ENCODE assay signal across 9 mouse cellular contexts in the genomic region with DNA sequence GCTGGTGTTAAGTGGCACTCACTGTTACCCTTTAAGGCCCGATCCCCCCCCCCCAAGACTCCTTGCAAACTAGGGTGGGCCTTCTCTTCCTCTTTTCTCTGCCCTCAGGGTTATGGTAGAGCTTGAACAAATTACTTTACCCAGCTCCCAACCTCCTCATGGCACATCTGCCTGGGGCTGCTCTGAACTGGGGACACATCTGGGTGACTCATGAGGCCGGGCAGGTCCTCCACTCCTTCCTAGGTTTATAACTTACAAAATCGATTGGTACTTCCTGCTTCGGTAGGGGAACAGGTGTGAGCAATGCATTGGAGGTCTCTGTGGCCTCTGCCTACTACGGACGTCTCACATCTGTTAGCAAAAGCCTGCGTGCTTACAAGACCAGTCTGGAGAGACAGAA. TPM values are rescaled to one million over a fixed set of nuclear protein-coding genes. Genes with fewer than 3 reads are reported as not detected.
DNase-seq lines count a peak whose midpoint lies in the region; ATAC-seq and TF ChIP-seq lines count a peak whose summit lies in the region.
"Had no signal": no experiment of that assay in that cellular context is flagged by ENCODE, and none has a peak within 500 bp of the region (broad histone marks: within the 10 kb centered on the region; RNA-seq: fewer than 3 reads in every experiment).

No protein-coding gene starts in this region.

- H3K27me3 ChIP-seq in heart, embryonic 12.5 days (replicated peaks): no peaks in the 10 kb centered on the region
- peaks cover 1% of the 10 kb centered on the region for H3K27me3 ChIP-seq in CH12.LX (replicated peaks)
- no peaks in the 10 kb centered on the region for H3K27me3 ChIP-seq in forebrain, embryonic 15.5 days
- H3K27me3 ChIP-seq in liver, embryonic 16.5 days (ENCODE audit: control insufficient read depth, insufficient read depth, low read depth, low read length): no peaks in the 10 kb centered on the region

- no peak for TF ChIP-seq RAD21 in CH12.LX (IDR thresholded peaks at IDR 0.05; ENCODE audit: low read depth, low read length)

- H3K27ac ChIP-seq in heart, embryonic 12.5 days (ENCODE audit: poor library complexity, severe bottlenecking): no peak overlapping the region
- H3K27ac ChIP-seq in CH12.LX (ENCODE audit: insufficient read depth, low read depth): no peak overlapping the region
- no peak overlapping the region for H3K27ac ChIP-seq in forebrain, embryonic 15.5 days (replicated peaks)
- peak overlapping the region; percentile 80 for H3K27ac ChIP-seq in liver, embryonic 16.5 days (ENCODE audit: low read length)

- dilution Hi-C loops in CH12.LX (cut with MboI; ENCODE audit: extremely low pct_ligation_motif_present, extremely low pct_unique_long_range_greater_than_20kb, low sequenced_read_pairs): no loop called here

- H3K4me1 ChIP-seq in heart, embryonic 12.5 days (replicated peaks): peaks cover 76% of the 10 kb centered on the region
- H3K4me1 ChIP-seq in CH12.LX (ENCODE audit: control insufficient read depth in 1 of 2, insufficient read depth in 2 of 2): peaks cover 21 to 59% of the 10 kb centered on the region in 2 experiments
- peaks cover 51% of the 10 kb centered on the region for H3K4me1 ChIP-seq in forebrain, embryonic 15.5 days
- H3K4me1 ChIP-seq in liver, embryonic 16.5 days (ENCODE audit: control insufficient read depth, low read depth, low read length): peaks cover 70% of the 10 kb centered on the region

- H3K4me2 ChIP-seq in heart, embryonic 12.5 days: peak overlapping the region; percentile 99
- H3K4me2 ChIP-seq in CH12.LX (ENCODE audit: insufficient read depth, low read depth, poor library complexity, severe bottlenecking): peak overlapping the region; percentile 90; the same call in 1 of the 2 replicates
- H3K4me2 ChIP-seq in forebrain, embryonic 15.5 days (replicated peaks): peak overlapping the region; percentile 82
- H3K4me2 ChIP-seq in liver, embryonic 16.5 days (ENCODE audit: low read depth, low read length): peak overlapping the region; percentile 91

- peaks cover 26% of the 10 kb centered on the region for H3K36me3 ChIP-seq in heart, embryonic 12.5 days
- peaks cover 3 to 49% of the 10 kb centered on the region in 2 experiments for H3K36me3 ChIP-seq in CH12.LX (replicated peaks in 1 of 2; ENCODE audit: control insufficient read depth in 1 of 2, insufficient read depth in 1 of 2, low read length in 1 of 2)
- H3K36me3 ChIP-seq in forebrain, embryonic 15.5 days: no peaks in the 10 kb centered on the region
- peaks cover 30% of the 10 kb centered on the region for H3K36me3 ChIP-seq in liver, embryonic 16.5 days (ENCODE audit: control insufficient read depth, insufficient read depth)

- no peak for ATAC-seq in heart, embryonic 12.5 days (ENCODE audit: insufficient number of reproducible peaks, low FRiP score)
- no peak for ATAC-seq in forebrain, embryonic 15.5 days (replicated peaks)
- no peak for ATAC-seq in liver, embryonic 16.5 days (ENCODE audit: low read depth)
- ATAC-seq in activated CD4-positive, CD25-positive, alpha-beta regulatory T cell, adult 4 months: no peak

- no peak for TF ChIP-seq EP300 in CH12.LX (IDR thresholded peaks at IDR 0.05; ENCODE audit: low read length)

- intact Hi-C loops in heart, postnatal 36 days (cut with DNase I): no loop called here

- TF ChIP-seq POLR2A in CH12.LX (IDR thresholded peaks at IDR 0.05; ENCODE audit: low read depth, low read length): no peak

- no peak for TF ChIP-seq CTCF in CH12.LX (conservative IDR thresholded peaks at IDR 0.05 in 1 of 2, IDR thresholded peaks at IDR 0.05 in 1 of 2; ENCODE audit: low read depth in 2 of 2, low read length in 2 of 2)

- WGBS in heart, embryonic 12.5 days: 83% methylated on average over 7 of the region's 7 CpGs
- WGBS in forebrain, embryonic 15.5 days: 88% methylated on average over 7 of the region's 7 CpGs
- 54% methylated on average over 7 of the region's 7 CpGs for WGBS in liver, embryonic 16.5 days (ENCODE audit: insufficient replicate concordance)

- DNase-seq in heart, postnatal 36 days: no peak
- no peak for DNase-seq in CH12.LX (ENCODE audit: extremely low read depth)
- DNase-seq in gastrocnemius, adult 18-20 months (ENCODE audit: low spot score): no peak
- DNase-seq in urinary bladder, postnatal 10 days (ENCODE audit: low spot score): no peak
- DNase-seq: cerebellum, postnatal 14 days had no signal

- in situ Hi-C loops in CH12.LX (cut with MboI; ENCODE audit: low pct_ligation_motif_present, low pct_unique_long_range_greater_than_20kb, low sequenced_read_pairs): no loop called here

- peak overlapping the region; percentile 71 for H3K4me3 ChIP-seq in heart, embryonic 12.5 days
- peak overlapping the region in 1 of 3 experiments; percentile 18 for H3K4me3 ChIP-seq in CH12.LX (replicated peaks in 1 of 3; ENCODE audit: low read depth in 2 of 3, low read length in 2 of 3, poor library complexity in 1 of 3)
- peak overlapping the region; percentile 82 for H3K4me3 ChIP-seq in forebrain, embryonic 15.5 days
- peak overlapping the region; percentile 96 for H3K4me3 ChIP-seq in liver, embryonic 16.5 days (ENCODE audit: low read depth, low read length)

- peaks cover 34% of the 10 kb centered on the region for H3K79me2 ChIP-seq in CH12.LX (replicated peaks; ENCODE audit: control insufficient read depth, extremely low read depth, insufficient read depth, poor library complexity, severe bottlenecking)

- H3K9ac ChIP-seq in heart, embryonic 12.5 days: peak overlapping the region; percentile 21; the same call in 1 of the 2 replicates
- 0 out of 2 replicates have a peak overlapping the region, but pooled peaks have one; percentile 9 for H3K9ac ChIP-seq in CH12.LX (ENCODE audit: insufficient read depth, low read depth)
- no peak overlapping the region for H3K9ac ChIP-seq in forebrain, embryonic 15.5 days (replicated peaks)
- peak overlapping the region; percentile 98 for H3K9ac ChIP-seq in liver, embryonic 16.5 days (ENCODE audit: low read depth, low read length)

- no peaks in the 10 kb centered on the region for H3K9me3 ChIP-seq in heart, embryonic 12.5 days (replicated peaks)
- no peaks in the 10 kb centered on the region for H3K9me3 ChIP-seq in CH12.LX (replicated peaks; ENCODE audit: low read length)
- H3K9me3 ChIP-seq in forebrain, embryonic 15.5 days: no peaks in the 10 kb centered on the region
- H3K9me3 ChIP-seq in liver, embryonic 16.5 days (replicated peaks; ENCODE audit: control insufficient read depth, low read length): no peaks in the 10 kb centered on the region

TF ChIP-seq in CH12.LX, 34 proteins besides CTCF, POLR2A, EP300 and RAD21:
- TF ChIP-seq SIN3A (IDR thresholded peaks at IDR 0.05; ENCODE audit: low read length): no peak
- TF ChIP-seq ELF1 (IDR thresholded peaks at IDR 0.05; ENCODE audit: low read depth, low read length): no peak
- TF ChIP-seq BHLHE40 (IDR thresholded peaks at IDR 0.05; ENCODE audit: low read depth, low read length): no peak
- no peak for TF ChIP-seq USF1 (IDR thresholded peaks at IDR 0.05; ENCODE audit: low read depth, low read length)
- TF ChIP-seq NRF1 (IDR thresholded peaks at IDR 0.05; ENCODE audit: low read depth, low read length): no peak
- TF ChIP-seq UBTF (IDR thresholded peaks at IDR 0.05; ENCODE audit: low read depth, low read length): no peak
- no peak for TF ChIP-seq CHD2 (IDR thresholded peaks at IDR 0.05; ENCODE audit: low read length)
- TF ChIP-seq MXI1 (IDR thresholded peaks at IDR 0.05; ENCODE audit: low read depth, low read length): no peak
- TF ChIP-seq MAFK (IDR thresholded peaks at IDR 0.05; ENCODE audit: insufficient replicate concordance, low read length): no peak
- TF ChIP-seq TBP (conservative IDR thresholded peaks at IDR 0.05; ENCODE audit: low read depth, low read length): no peak
- no peak for TF ChIP-seq MAZ (IDR thresholded peaks at IDR 0.05; ENCODE audit: low read depth, low read length)
- TF ChIP-seq JUND (conservative IDR thresholded peaks at IDR 0.05; ENCODE audit: low read depth, low read length): no peak
- TF ChIP-seq MYC (IDR thresholded peaks at IDR 0.05; ENCODE audit: low read depth, low read length): no peak
- TF ChIP-seq MEF2A (IDR thresholded peaks at IDR 0.05; ENCODE audit: borderline replicate concordance, low read depth, low read length): no peak
- no peak for TF ChIP-seq CHD1 (IDR thresholded peaks at IDR 0.05; ENCODE audit: low read depth, low read length)
TF ChIP-seq in CH12.LX: peak in this region for 0.

RNA-seq across cellular contexts. Expression of gene Hs6st1, which starts 3.0 kb away (rescaled TPM):
- 13.0 and 15.3 TPM in 2 replicates for polyA plus RNA-seq in heart, embryonic 12.5 days (2016; fragmentation: Nextera tagmentation; extraction: Ambion mirVana)
- total RNA-seq in heart, postnatal 36 days (2021): 10 to 100 TPM; 21.3 to 23.1 TPM
- total RNA-seq in CH12.LX (2012; rRNA removed) (14.0 and 17.7 TPM in 2 replicates), CH12.LX (2014; rRNA removed) (8.2 and 9.1 TPM in 2 replicates)
- polyA plus RNA-seq in CH12.LX (2012; ENCODE audit: insufficient read length, low read depth): 18.1 and 18.6 TPM in 2 replicates
- polyA plus RNA-seq in forebrain, embryonic 15.5 days (2015; fragmentation: Nextera tagmentation; extraction: Ambion mirVana): 9.7 and 16.5 TPM in 2 replicates
- polyA plus RNA-seq in liver, embryonic 16.5 days (2015; fragmentation: Nextera tagmentation; extraction: Ambion mirVana): 4.7 and 5.2 TPM in 2 replicates
- polyA plus RNA-seq in activated CD4-positive, CD25-positive, alpha-beta regulatory T cell, adult 4 months (2017; shearing (Covaris generic)): 1 to 10 TPM; 2.8 to 3.8 TPM
- total RNA-seq in gastrocnemius, adult 18-20 months (2021): 10 to 100 TPM; 19.7 to 22.0 TPM
